Mouse (Mus musculus) cerebellum, adult 11 months (tissue): ENCODE results near the gene Crcp.

ENCODE experiments used
- DNase-seq: peaks from one replicate; pipeline ENCODE4 v3.0.0; 2022

Crcp gene

GRCm38 (mm10) chr5:130029142-130029897, at the start of gene Crcp, which contains the start of gene Asl:
Gene Crcp, plus strand, starts transcription at chr5:130029290.
Gene Asl, minus strand, starts transcription at chr5:130029247.
- peak; percentile 78 for DNase-seq

GRCm38 (mm10) chr5:129980216-129980615, 48.9 kb upstream of the Crcp start:
- DNase-seq: no peak

GRCm38 (mm10) chr5:129989376-129989775, 39.7 kb upstream of the Crcp start:
- DNase-seq: no peak

- no peak for DNase-seq
Measured at GRCm38 (mm10) chr5:129991898-129992297, 37.2 kb upstream of the Crcp start.

- DNase-seq: no peak
Measured at GRCm38 (mm10) chr5:129993374-129993773, 35.7 kb upstream of the Crcp start.

GRCm38 (mm10) chr5:129994989-129995388, 34.1 kb upstream of the Crcp start:
- no peak for DNase-seq

GRCm38 (mm10) chr5:129997700-129998099, 31.4 kb upstream of the Crcp start:
- DNase-seq: no peak

- peak; percentile 49 for DNase-seq
Measured at GRCm38 (mm10) chr5:129999097-129999496, 30.0 kb upstream of the Crcp start.

- DNase-seq: no peak
Measured at GRCm38 (mm10) chr5:130000735-130001134, 28.4 kb upstream of the Crcp start.

- no peak for DNase-seq
Measured at GRCm38 (mm10) chr5:130001356-130001987, 27.6 kb upstream of the Crcp start.

- DNase-seq: peak; percentile 54
Measured at GRCm38 (mm10) chr5:130002301-130003146, 26.6 kb upstream of the Crcp start, which contains the start of gene Gusb. Gene Gusb, minus strand, starts transcription at chr5:130003049.

- no peak for DNase-seq
Measured at GRCm38 (mm10) chr5:130003229-130003628, 25.9 kb upstream of the Crcp start.

- DNase-seq: no peak
Measured at GRCm38 (mm10) chr5:130007344-130007743, 21.7 kb upstream of the Crcp start.

- DNase-seq: no peak
Measured at GRCm38 (mm10) chr5:130008034-130008590, 21.0 kb upstream of the Crcp start.

GRCm38 (mm10) chr5:130009784-130010183, 19.3 kb upstream of the Crcp start:
- no peak for DNase-seq

GRCm38 (mm10) chr5:130010961-130011360, 18.1 kb upstream of the Crcp start:
- DNase-seq: no peak

GRCm38 (mm10) chr5:130015104-130015503, 14.0 kb upstream of the Crcp start:
- no peak for DNase-seq

- DNase-seq: no peak
Measured at GRCm38 (mm10) chr5:130019461-130019860, 9.6 kb upstream of the Crcp start.

- no peak for DNase-seq
Measured at GRCm38 (mm10) chr5:130021361-130021966, 7.6 kb upstream of the Crcp start.

GRCm38 (mm10) chr5:130022366-130022765, 6.7 kb upstream of the Crcp start:
- no peak for DNase-seq

- no peak for DNase-seq
Measured at GRCm38 (mm10) chr5:130023067-130023766, 5.9 kb upstream of the Crcp start.
